Mouse (Mus musculus) lung, embryonic 15.5 days (tissue): ENCODE measurements around the gene Ehbp1. TPM values are rescaled to one million over a fixed set of nuclear protein-coding genes. Genes with fewer than 3 reads are reported as not detected.
A peak's percentile ranks its signal among the peaks of the same experiment; 100 is the strongest.

Experiments
- ATAC-seq: fragments of 200-750 bp; cut with Nextera tagmentation; 2 replicates; pipeline ENCODE4 v1.8.0; 2017; ENCODE audit warnings: moderate number of reproducible peaks, borderline replicate concordance; ENCODE audit not compliant: low FRiP score, low TSS enrichment; ENCODE audit errors: extremely low read depth
- H3K27ac ChIP-seq: fragments of 300-500 bp; sonication (generic); 2 replicates; pipeline ENCODE4 v1.5.1; 2015; ENCODE audit warnings: moderate library complexity, mild to moderate bottlenecking, inconsistent platforms
- H3K27me3 ChIP-seq: fragments of 300-500 bp; sonication (generic); 2 replicates; pipeline ENCODE4 v1.6.1; 2015; ENCODE audit warnings: inconsistent platforms
- H3K36me3 ChIP-seq: fragments of 300-500 bp; sonication (generic); 2 replicates; pipeline ENCODE4 v1.6.1; 2015; ENCODE audit warnings: inconsistent platforms
- H3K4me1 ChIP-seq: fragments of 300-500 bp; sonication (generic); 2 replicates; pipeline ENCODE4 v1.6.1; 2015; ENCODE audit warnings: inconsistent platforms
- H3K4me2 ChIP-seq: fragments of 300-500 bp; sonication (generic); 2 replicates; pipeline ENCODE4 v1.6.1; 2015; ENCODE audit warnings: inconsistent platforms, mild to moderate bottlenecking, moderate library complexity
- H3K4me3 ChIP-seq: fragments of 300-500 bp; sonication (generic); 2 replicates; pipeline ENCODE4 v1.5.1; 2015; ENCODE audit warnings: mild to moderate bottlenecking, inconsistent platforms
- H3K9ac ChIP-seq: fragments of 300-500 bp; sonication (generic); 2 replicates; pipeline ENCODE4 v1.6.1; 2015; ENCODE audit warnings: inconsistent platforms
- H3K9me3 ChIP-seq: fragments of 300-500 bp; sonication (generic); 2 replicates; pipeline ENCODE4 v1.6.1; 2016; ENCODE audit warnings: inconsistent platforms
- WGBS: fragments of 180-500 bp; shearing (Covaris S2); methylation state at CpG from one replicate; pipeline ENCODE4 v1.1.7; 2015; 5-methylcytosine and 5-hydroxymethylcytosine counted together
- polyA plus RNA-seq: library from polyadenylated mRNA; unstranded; fragments of >200 nt; fragmentation: Nextera tagmentation; extraction: Ambion mirVana; gene quantifications from 2 replicates; pipeline ENCODE4 v1.2.1, GENCODE M21; 2015

Gene Ehbp1
- polyA plus RNA-seq, result 9.5 and 11.2 TPM in 2 replicates

GRCm38 (mm10) chr11:22342242-22343207 lies at the start of gene Ehbp1:
Gene Ehbp1, minus strand, starts transcription at chr11:22342292.
- no peak within 1 kb of the TSS for H3K4me2 ChIP-seq
- ATAC-seq, result peak; percentile 67; the same call in 1 of the 2 replicates
- peaks cover 16% of the 10 kb centered on the region for H3K4me1 ChIP-seq
- H3K27ac ChIP-seq, result no peak within 1 kb of the TSS
- no peaks in the 10 kb centered on the region for H3K36me3 ChIP-seq
- 44% methylated on average over 2 of the region's 2 CpGs for WGBS
- H3K9ac ChIP-seq, result no peak within 1 kb of the TSS
- no peaks in the 10 kb centered on the region for H3K27me3 ChIP-seq
- H3K9me3 ChIP-seq, result no peaks in the 10 kb centered on the region
- no peak within 1 kb of the TSS for H3K4me3 ChIP-seq

- no peaks in the 10 kb centered on the region for H3K9me3 ChIP-seq
- H3K4me1 ChIP-seq, result no peaks in the 10 kb centered on the region
- no peak for ATAC-seq
- H3K27me3 ChIP-seq, result no peaks in the 10 kb centered on the region
- WGBS, result 54% methylated on average over 6 of the region's 6 CpGs
- no peak overlapping the region for H3K9ac ChIP-seq
- no peak overlapping the region for H3K27ac ChIP-seq
- H3K4me3 ChIP-seq, result no peak overlapping the region
- no peak overlapping the region for H3K4me2 ChIP-seq
- no peaks in the 10 kb centered on the region for H3K36me3 ChIP-seq
These were observed 45.5 kb upstream of the Ehbp1 start for GRCm38 (mm10) chr11:22387472-22388098.

- Histone ChIP-seq H3K27ac (no peak overlapping the region), H3K9ac (no peak overlapping the region), H3K4me1 (no peaks in the 10 kb centered on the region), H3K36me3 (no peaks in the 10 kb centered on the region), H3K27me3 (no peaks in the 10 kb centered on the region), H3K4me3 (no peak overlapping the region), H3K4me2 (no peak overlapping the region), H3K9me3 (no peaks in the 10 kb centered on the region)
- no peak for ATAC-seq
- 91% methylated on average over 1 of the region's 1 CpGs for WGBS
These were observed 41.4 kb upstream of the Ehbp1 start for GRCm38 (mm10) chr11:22383532-22383931.

GRCm38 (mm10) chr11:22374811-22375210 lies 32.7 kb upstream of the Ehbp1 start:
- Histone ChIP-seq H3K27me3 (no peaks in the 10 kb centered on the region), H3K4me3 (no peak overlapping the region), H3K4me1 (no peaks in the 10 kb centered on the region), H3K36me3 (no peaks in the 10 kb centered on the region), H3K9me3 (no peaks in the 10 kb centered on the region), H3K4me2 (no peak overlapping the region), H3K9ac (no peak overlapping the region), H3K27ac (no peak overlapping the region)
- no peak for ATAC-seq
- WGBS, result 84% methylated on average over 2 of the region's 2 CpGs

GRCm38 (mm10) chr11:22373290-22373674 lies 31.2 kb upstream of the Ehbp1 start:
- Histone ChIP-seq H3K27me3 (no peaks in the 10 kb centered on the region), H3K4me1 (no peaks in the 10 kb centered on the region), H3K4me2 (no peak overlapping the region), H3K9ac (no peak overlapping the region), H3K9me3 (no peaks in the 10 kb centered on the region), H3K36me3 (no peaks in the 10 kb centered on the region), H3K27ac (no peak overlapping the region), H3K4me3 (no peak overlapping the region)
- ATAC-seq, result no peak
- WGBS, result 61% methylated on average over 3 of the region's 3 CpGs

GRCm38 (mm10) chr11:22372609-22373289 lies 30.7 kb upstream of the Ehbp1 start:
- no peak for ATAC-seq
- H3K9me3 ChIP-seq, result no peaks in the 10 kb centered on the region
- no peaks in the 10 kb centered on the region for H3K27me3 ChIP-seq
- no peak overlapping the region for H3K27ac ChIP-seq
- no peaks in the 10 kb centered on the region for H3K36me3 ChIP-seq
- no peak overlapping the region for H3K4me2 ChIP-seq
- 76% methylated on average over 1 of the region's 1 CpGs for WGBS
- no peak overlapping the region for H3K4me3 ChIP-seq
- H3K9ac ChIP-seq, result no peak overlapping the region
- H3K4me1 ChIP-seq, result no peaks in the 10 kb centered on the region

GRCm38 (mm10) chr11:22369841-22370240 lies 27.7 kb upstream of the Ehbp1 start:
- Histone ChIP-seq H3K4me2 (no peak overlapping the region), H3K9me3 (no peaks in the 10 kb centered on the region), H3K9ac (no peak overlapping the region), H3K4me3 (no peak overlapping the region), H3K27me3 (no peaks in the 10 kb centered on the region), H3K27ac (no peak overlapping the region), H3K36me3 (no peaks in the 10 kb centered on the region), H3K4me1 (no peaks in the 10 kb centered on the region)
- 64% methylated on average over 2 of the region's 2 CpGs for WGBS
- ATAC-seq, result no peak

- WGBS, result 84% methylated on average over 3 of the region's 3 CpGs
- H3K4me2 ChIP-seq, result no peak overlapping the region
- H3K9me3 ChIP-seq, result no peaks in the 10 kb centered on the region
- no peak for ATAC-seq
- H3K36me3 ChIP-seq, result no peaks in the 10 kb centered on the region
- H3K9ac ChIP-seq, result no peak overlapping the region
- no peak overlapping the region for H3K4me3 ChIP-seq
- H3K27ac ChIP-seq, result no peak overlapping the region
- no peaks in the 10 kb centered on the region for H3K27me3 ChIP-seq
- H3K4me1 ChIP-seq, result no peaks in the 10 kb centered on the region
These were observed 26.5 kb upstream of the Ehbp1 start for GRCm38 (mm10) chr11:22368621-22369020.

GRCm38 (mm10) chr11:22366486-22366885 lies 24.4 kb upstream of the Ehbp1 start:
- Histone ChIP-seq H3K27me3 (no peaks in the 10 kb centered on the region), H3K4me2 (no peak overlapping the region), H3K9ac (no peak overlapping the region), H3K9me3 (no peaks in the 10 kb centered on the region), H3K4me1 (no peaks in the 10 kb centered on the region), H3K27ac (no peak overlapping the region), H3K4me3 (no peak overlapping the region), H3K36me3 (no peaks in the 10 kb centered on the region)
- no peak for ATAC-seq
- WGBS, result 76% methylated on average over 2 of the region's 2 CpGs

- 79% methylated on average over 6 of the region's 6 CpGs for WGBS
- no peaks in the 10 kb centered on the region for H3K9me3 ChIP-seq
- ATAC-seq, result no peak
- H3K36me3 ChIP-seq, result no peaks in the 10 kb centered on the region
- H3K4me3 ChIP-seq, result no peak overlapping the region
- no peak overlapping the region for H3K27ac ChIP-seq
- H3K9ac ChIP-seq, result no peak overlapping the region
- no peaks in the 10 kb centered on the region for H3K27me3 ChIP-seq
- no peak overlapping the region for H3K4me2 ChIP-seq
- no peaks in the 10 kb centered on the region for H3K4me1 ChIP-seq
These were observed 12.0 kb upstream of the Ehbp1 start for GRCm38 (mm10) chr11:22353962-22354621.

- Histone ChIP-seq H3K27ac (no peak overlapping the region), H3K4me1 (peaks cover 15% of the 10 kb centered on the region), H3K36me3 (no peaks in the 10 kb centered on the region), H3K4me2 (no peak overlapping the region), H3K9ac (no peak overlapping the region), H3K9me3 (no peaks in the 10 kb centered on the region), H3K4me3 (no peak overlapping the region), H3K27me3 (no peaks in the 10 kb centered on the region)
- WGBS, result 48% methylated on average over 2 of the region's 2 CpGs
- no peak for ATAC-seq
These were observed 7.9 kb upstream of the Ehbp1 start for GRCm38 (mm10) chr11:22349945-22350344.
